Mouse (Mus musculus): ENCODE results near the gene Dock6. TPM values are rescaled to one million over a fixed set of nuclear protein-coding genes. Genes with fewer than 3 reads are reported as not detected.

Gene Dock6
- polyA plus RNA-seq, 1 experiment, result 50.1 TPM

DNA sequence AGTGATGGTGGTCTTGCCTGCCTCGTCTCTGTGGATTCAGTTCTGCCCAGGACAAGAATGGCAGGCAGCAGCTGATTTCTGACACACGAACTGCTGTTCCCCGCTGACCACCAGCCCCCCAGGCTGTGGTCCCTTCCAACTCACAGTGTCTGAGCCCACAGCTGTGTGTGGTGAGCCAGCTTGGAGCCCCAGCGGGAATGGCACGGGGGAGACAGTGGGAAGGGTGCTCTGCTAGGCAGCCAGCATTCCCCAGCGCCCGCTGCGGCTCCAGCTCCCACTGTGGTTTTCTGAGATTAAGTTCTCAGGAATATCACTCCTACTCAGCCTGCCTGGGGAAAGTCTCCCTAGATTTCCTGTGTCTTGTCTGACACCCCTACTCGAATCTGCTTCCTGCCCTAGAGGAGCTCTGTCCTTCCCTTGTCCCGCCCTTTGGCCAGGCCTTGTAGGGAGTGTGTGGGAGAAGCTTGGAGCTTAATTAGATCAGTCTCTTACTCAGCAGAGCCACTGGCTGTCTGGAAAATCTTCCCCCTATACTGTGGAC is 100.1 kb downstream of the Dock6 start:
- peak in 1 of 2 experiments; percentile 65 for DNase-seq (ENCODE audit: extremely low spot score in 1 of 2, low spot score in 1 of 2)

DNA sequence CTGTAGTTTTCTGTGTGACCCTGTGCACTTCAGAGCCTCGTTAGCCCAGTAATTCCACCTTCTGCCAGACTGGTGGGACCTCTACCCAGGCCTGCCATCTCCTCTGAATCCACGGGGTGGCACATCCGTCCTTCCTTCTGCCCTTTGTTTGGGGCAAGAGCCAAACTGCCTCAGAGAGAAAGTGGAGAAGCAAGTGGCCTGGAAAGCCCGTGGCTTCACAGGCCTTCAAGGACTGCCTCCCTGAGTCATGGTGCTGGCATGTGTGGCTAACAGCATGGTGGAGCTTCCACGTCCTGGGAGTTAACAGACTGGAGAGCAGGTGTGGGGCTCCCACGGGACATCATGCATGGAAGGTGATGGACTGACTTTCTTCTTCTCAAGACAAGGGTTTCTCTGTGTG is 101.1 kb downstream of the Dock6 start:
- no peak for DNase-seq (ENCODE audit: extremely low spot score in 1 of 2, low spot score in 1 of 2)

DNA sequence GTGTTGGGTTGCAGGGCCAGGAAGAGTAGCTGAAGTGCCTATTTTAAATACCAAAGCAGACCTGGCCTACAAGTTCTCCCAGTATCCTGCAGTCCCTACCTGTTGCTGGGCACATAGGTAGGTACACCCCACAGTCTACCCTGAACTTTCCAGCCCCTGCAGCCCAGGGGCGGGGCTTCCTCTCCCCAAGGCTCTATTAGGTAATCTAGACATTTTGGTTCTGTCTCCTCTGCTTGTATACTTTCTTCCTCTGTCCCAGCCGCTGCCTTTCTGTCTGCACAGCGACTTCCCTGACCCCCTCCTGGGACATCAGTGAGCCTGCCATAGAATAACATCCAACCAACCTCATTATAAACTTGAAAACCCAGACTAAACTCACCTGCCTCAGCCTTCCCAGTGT is 102.1 kb downstream of the Dock6 start:
- DNase-seq (ENCODE audit: extremely low spot score in 1 of 2, low spot score in 1 of 2), result no peak

Other genes starting within 250 kb of the Dock6 start
- 77.8 and 83.8 TPM in 2 replicates for gene Smarca4, start 236.5 kb downstream of the Dock6 start, polyA plus RNA-seq (2012; rRNA removed)
- 13.4 and 14.4 TPM in 2 replicates for gene Ldlr, start 129.2 kb downstream of the Dock6 start, polyA plus RNA-seq (2012; rRNA removed)
- 3.3 and 3.8 TPM in 2 replicates for gene Spc24, start 92.3 kb downstream of the Dock6 start, polyA plus RNA-seq (2012; rRNA removed)
- 7.9 and 8.0 TPM in 2 replicates for gene Kank2, start 53.9 kb downstream of the Dock6 start, polyA plus RNA-seq (2012; rRNA removed)
- gene Angptl8, start 17.1 kb downstream of the Dock6 start, polyA plus RNA-seq (2012; rRNA removed), result not detected in 2 replicates
- gene Rab3d, start 65.6 kb upstream of the Dock6 start, polyA plus RNA-seq (2012; rRNA removed), result 10.9 and 13.6 TPM in 2 replicates
- 18.3 and 26.9 TPM in 2 replicates for gene Ccdc159, start 74.8 kb upstream of the Dock6 start, polyA plus RNA-seq (2012; rRNA removed)
- 53.8 and 53.9 TPM in 2 replicates for gene Tmem205, start 74.9 kb upstream of the Dock6 start, polyA plus RNA-seq (2012; rRNA removed)
- 182 and 192 TPM in 2 replicates for gene Plppr2, start 84.4 kb upstream of the Dock6 start, polyA plus RNA-seq (2012; rRNA removed)
- 9.0 and 10.1 TPM in 2 replicates for gene Swsap1, start 103.1 kb upstream of the Dock6 start, polyA plus RNA-seq (2012; rRNA removed)
- 8.8 and 10.3 TPM in 2 replicates for gene Epor, start 110.9 kb upstream of the Dock6 start, polyA plus RNA-seq (2012; rRNA removed)
- gene Rgl3, start 136.8 kb upstream of the Dock6 start, polyA plus RNA-seq (2012; rRNA removed), result 5.0 and 6.7 TPM in 2 replicates
- gene Ccdc151, start 150.0 kb upstream of the Dock6 start, polyA plus RNA-seq (2012; rRNA removed), result 6.9 TPM in 2 replicates
- 106 and 112 TPM in 2 replicates for gene Prkcsh, start 150.2 kb upstream of the Dock6 start, polyA plus RNA-seq (2012; rRNA removed)
- gene Elavl3, start 199.4 kb upstream of the Dock6 start, polyA plus RNA-seq (2012; rRNA removed), result 143 and 155 TPM in 2 replicates
- 0.54 TPM in 1 of 2 replicates, not detected in the other for gene Gm49318, start 218.6 kb upstream of the Dock6 start, polyA plus RNA-seq (2012; rRNA removed)
- gene Zfp653, start 218.7 kb upstream of the Dock6 start, polyA plus RNA-seq (2012; rRNA removed), result 38.2 and 39.5 TPM in 2 replicates
- gene Ecsit, start 232.8 kb upstream of the Dock6 start, polyA plus RNA-seq (2012; rRNA removed), result 62.5 and 64.9 TPM in 2 replicates
- gene Cnn1, start 246.6 kb upstream of the Dock6 start, polyA plus RNA-seq (2012; rRNA removed), result 1.4 and 2.3 TPM in 2 replicates